Mouse (Mus musculus): ENCODE data around the gene Eif3i. TPM values are rescaled to one million over a fixed set of nuclear protein-coding genes. Genes with fewer than 3 reads are reported as not detected.
A peak's percentile ranks its signal among the peaks of the same experiment; 100 is the strongest.

Eif3i gene
- 100 to 1,000 TPM; 174 to 175 TPM for total RNA-seq (2021)
- long read RNA-seq, experiment 1, transcript Eif3i-201 (11 exons, 1,123 nt): major isoform, 35 of 40 reads
- long read RNA-seq, experiment 1, partial matches to known transcripts: 5 of 40 reads
- long read RNA-seq, experiment 1, other reads (novel, unspliced or antisense): 0 of 40 reads
- long read RNA-seq, experiment 2, transcript Eif3i-201 (11 exons, 1,123 nt): major isoform, 103 of 134 reads
- long read RNA-seq, experiment 2, partial matches to known transcripts: 28 of 134 reads
- long read RNA-seq, experiment 2, other reads (novel, unspliced or antisense): 3 of 134 reads

DNA sequence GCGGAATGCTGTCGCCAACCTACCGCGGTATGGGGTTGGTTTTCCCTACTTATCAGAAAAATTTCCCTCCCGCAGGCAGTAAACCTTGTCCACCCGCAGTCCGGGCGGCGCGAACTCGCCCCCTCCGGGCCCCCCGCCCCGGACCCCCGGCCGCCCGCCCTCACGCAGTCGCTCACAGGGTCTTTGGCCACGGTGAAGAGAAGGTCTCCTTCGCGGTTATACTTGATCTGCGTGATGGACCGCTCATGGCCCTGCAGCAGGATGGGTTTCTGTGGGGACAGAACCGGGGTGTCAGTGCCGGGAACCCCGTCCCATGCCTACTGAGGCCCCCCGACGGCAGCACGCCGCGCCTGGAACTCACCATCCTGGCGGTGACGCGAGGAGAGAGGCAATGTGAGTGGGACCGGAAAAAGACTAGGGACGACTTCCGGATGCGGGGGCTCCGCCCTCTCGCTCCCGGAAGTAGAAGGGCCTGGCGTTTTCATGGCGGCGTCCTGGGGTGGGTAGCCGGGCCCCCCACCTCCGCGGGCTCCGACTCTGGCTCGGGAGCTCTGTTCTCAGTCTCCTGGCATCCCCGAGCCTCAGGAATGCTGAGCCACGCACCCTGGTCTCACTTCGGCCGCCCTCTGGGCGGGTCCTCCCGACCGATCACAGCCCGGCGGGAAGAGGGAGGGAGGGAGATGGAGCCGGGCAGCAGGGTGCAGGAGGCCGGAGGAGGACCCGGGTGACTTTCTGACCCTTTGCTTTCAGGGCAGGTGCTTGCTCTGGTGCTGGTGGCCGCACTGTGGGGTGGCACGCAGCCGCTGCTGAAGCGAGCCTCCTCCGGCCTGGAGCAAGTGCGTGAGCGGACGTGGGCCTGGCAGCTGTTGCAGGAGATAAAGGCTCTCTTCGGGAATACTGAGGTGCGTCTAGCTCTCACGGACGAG is at the start of gene Eif3i, which contains the start of gene Tmem234:
Gene Eif3i, minus strand, starts transcription at position 416 of the 926 bp plus-strand sequence.
Gene Tmem234, plus strand, starts transcription at position 436 of the 926 bp plus-strand sequence.
- peak; percentile 73 to 75 for DNase-seq (ENCODE audit: low spot score in 2 of 2)

GRCm38 (mm10) chr4:129648656-129649055 is 48.2 kb upstream of the Eif3i start:
- no peak for DNase-seq (ENCODE audit: low spot score in 2 of 2)

- DNase-seq (ENCODE audit: low spot score in 2 of 2): no peak
These were observed 44.8 kb upstream of the Eif3i start for GRCm38 (mm10) chr4:129645204-129645603.

- no peak for DNase-seq (ENCODE audit: low spot score in 2 of 2)
These were observed 41.3 kb upstream of the Eif3i start for GRCm38 (mm10) chr4:129641756-129642155.

DNA sequence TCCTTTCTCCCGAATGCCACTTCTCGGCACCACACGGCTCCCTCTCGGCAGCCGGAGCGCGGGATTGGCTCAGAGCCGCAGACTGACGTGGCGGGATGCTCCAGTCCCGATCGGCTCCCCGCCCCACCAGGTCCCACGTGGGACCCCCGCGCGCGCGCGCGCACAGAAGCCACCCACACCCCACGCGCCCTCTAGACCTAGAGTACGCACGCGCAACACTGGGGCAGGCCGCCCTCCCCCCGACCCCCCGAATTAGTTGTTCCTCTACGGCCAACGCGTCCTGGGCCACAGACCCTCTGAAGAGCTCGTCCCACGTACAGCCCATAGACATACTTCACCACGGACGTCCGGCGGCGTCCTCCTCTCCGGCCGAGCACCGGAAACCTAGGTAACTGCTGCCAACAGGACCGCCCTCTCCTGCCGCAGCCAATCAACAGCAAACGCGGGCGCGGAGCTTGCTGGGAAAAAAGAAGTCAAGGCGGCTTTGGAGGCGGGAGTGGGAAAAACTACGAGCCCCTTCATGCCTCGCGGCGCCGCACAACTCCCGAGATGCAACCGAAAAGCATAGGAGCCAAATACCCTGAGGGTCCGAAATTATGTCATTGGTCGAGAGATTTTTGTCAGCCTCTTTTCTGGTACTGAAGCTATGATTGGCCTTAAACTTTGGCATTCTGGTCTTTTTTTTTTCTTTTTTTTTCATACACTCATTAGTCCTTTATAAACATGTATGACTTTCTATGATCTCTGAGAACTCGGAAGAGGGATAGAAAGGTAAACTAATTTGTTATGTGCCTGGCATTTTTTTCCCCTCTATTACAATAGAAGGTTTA is 40.4 kb upstream of the Eif3i start, which contains the start of gene Txlna:
Gene Txlna, minus strand, starts transcription at position 428 of the 830 bp plus-strand sequence.
- peak; percentile 89 to 92 for DNase-seq (ENCODE audit: low spot score in 2 of 2)

DNA sequence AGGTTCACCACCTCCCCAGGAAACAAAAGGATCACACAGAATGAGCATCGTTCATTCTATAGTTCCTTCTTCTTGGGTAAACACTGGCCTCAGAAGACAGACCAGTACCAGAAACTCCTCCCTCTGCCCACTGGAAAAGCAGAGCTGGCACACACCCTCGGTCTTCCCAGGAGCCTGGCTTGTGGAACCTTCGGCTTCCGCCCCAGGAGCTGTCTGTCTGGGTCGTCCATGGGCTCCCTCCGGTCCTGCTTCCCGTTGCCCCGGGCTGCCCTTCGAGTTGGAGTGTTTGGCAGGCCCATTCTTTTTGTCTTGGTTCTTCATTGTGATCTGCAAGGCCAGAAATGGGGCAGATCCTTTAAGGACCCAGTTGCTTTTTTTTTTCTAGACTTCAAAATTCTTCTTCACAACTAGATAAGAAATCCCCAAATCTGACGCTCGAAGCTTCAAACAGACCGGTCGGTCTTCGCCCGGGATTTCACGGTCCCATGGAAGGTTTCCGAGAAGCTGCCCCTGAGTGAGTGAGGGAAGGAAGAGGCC is 39.7 kb upstream of the Eif3i start:
- peak; percentile 40 to 45 for DNase-seq (ENCODE audit: low spot score in 2 of 2)

GRCm38 (mm10) chr4:129639221-129639620 is 38.8 kb upstream of the Eif3i start:
- DNase-seq (ENCODE audit: low spot score in 2 of 2): no peak

DNA sequence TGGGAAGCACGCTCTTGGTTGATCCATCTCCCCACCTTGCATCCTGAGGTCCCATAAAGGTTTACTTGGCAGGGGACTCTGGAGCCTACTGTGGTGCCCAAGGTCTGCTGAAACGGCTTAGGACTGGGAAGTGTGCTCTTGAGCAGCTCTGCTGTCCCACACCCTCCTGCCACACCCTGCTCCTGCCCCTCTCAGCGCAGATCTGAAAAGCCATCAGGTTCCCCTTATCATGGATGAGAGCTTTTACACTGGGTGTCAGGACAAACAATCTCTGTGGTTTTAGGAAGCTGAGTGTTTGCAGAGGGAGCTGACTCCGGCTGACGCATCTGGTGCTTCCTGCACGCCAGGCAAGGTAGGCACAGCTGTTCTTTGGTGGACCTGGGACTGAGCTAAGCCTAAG is 33.4 kb upstream of the Eif3i start:
- DNase-seq (ENCODE audit: low spot score in 2 of 2): no peak

- no peak for DNase-seq (ENCODE audit: low spot score in 2 of 2)
These were observed 31.4 kb upstream of the Eif3i start for GRCm38 (mm10) chr4:129631867-129632266.

DNA sequence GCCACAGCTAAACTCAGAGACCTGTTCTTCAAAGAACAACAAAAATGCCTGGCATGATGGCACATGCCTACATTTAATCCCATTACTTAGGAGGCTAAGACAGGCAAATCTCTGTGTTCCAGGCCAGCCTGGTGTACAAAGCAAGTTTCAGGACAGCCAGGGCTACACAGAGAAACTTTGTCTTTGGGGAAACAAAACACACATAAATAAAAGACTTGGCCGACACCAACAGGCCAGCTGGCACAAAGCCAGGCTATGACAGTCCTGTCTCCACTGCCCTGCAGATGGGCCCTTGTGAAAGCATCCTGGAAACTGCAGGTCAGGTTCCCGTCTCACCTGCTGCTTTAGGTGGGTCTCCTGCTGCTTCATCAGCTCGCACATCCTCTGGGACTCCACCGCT is 30.5 kb upstream of the Eif3i start:
- peak in 1 of 2 experiments; percentile 51 for DNase-seq (ENCODE audit: low spot score in 2 of 2)

- DNase-seq (ENCODE audit: low spot score in 2 of 2): no peak
These were observed 25.6 kb upstream of the Eif3i start for GRCm38 (mm10) chr4:129626035-129626434.

DNA sequence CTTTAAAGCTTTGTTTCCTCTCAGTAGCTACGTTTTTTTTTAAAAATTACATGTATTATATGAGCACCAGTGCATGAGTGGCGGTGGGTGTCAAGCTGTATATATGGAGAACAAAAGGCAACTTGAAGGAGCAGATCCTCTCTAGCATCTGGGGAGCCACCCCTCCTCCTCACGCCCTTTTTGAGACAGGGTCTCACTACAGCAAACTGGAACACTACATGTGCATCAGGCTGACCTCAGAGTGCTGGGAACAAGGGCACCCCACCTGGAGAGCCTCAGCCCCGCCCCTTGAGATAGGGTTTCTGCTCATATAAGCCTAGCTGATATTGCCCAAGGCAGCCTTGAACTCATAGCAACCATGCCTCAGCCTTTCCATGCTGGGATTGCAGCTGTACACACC is 25.0 kb upstream of the Eif3i start:
- DNase-seq (ENCODE audit: low spot score in 2 of 2): no peak

GRCm38 (mm10) chr4:129625029-129625370 is 24.6 kb upstream of the Eif3i start:
- DNase-seq (ENCODE audit: low spot score in 2 of 2): no peak

- DNase-seq (ENCODE audit: low spot score in 2 of 2): peak; percentile 68 to 71
These were observed 24.0 kb upstream of the Eif3i start for GRCm38 (mm10) chr4:129624281-129625028.

DNA sequence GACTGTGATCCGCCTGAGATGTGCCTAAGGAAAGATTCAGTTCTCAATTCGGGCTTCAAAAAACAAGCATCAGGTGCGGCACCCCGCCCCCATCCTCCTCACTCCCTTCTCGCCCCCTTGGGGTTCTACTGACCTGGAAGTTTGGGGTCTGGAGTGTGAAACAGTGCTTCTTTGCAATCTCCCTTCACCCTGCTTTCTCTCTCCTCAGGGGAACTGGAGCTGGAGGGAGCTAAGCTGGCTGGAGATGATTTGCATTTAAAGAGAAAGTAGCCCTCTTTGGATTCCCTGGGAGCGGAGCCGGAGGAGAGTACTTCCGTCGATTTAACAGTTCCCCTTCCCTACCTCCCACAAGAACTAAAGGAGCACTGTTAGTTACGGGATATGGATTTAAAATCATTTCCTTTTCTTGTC is 23.2 kb upstream of the Eif3i start, which contains the start of gene Ccdc28b:
Gene Ccdc28b, minus strand, starts transcription at position 267 of the 411 bp plus-strand sequence.
- DNase-seq (ENCODE audit: low spot score in 2 of 2): peak in 1 of 2 experiments; percentile 42

- no peak for DNase-seq (ENCODE audit: low spot score in 2 of 2)
These were observed 22.5 kb upstream of the Eif3i start for GRCm38 (mm10) chr4:129622803-129623535.

- no peak for DNase-seq (ENCODE audit: low spot score in 2 of 2)
These were observed 21.8 kb upstream of the Eif3i start for GRCm38 (mm10) chr4:129622120-129622802.

DNA sequence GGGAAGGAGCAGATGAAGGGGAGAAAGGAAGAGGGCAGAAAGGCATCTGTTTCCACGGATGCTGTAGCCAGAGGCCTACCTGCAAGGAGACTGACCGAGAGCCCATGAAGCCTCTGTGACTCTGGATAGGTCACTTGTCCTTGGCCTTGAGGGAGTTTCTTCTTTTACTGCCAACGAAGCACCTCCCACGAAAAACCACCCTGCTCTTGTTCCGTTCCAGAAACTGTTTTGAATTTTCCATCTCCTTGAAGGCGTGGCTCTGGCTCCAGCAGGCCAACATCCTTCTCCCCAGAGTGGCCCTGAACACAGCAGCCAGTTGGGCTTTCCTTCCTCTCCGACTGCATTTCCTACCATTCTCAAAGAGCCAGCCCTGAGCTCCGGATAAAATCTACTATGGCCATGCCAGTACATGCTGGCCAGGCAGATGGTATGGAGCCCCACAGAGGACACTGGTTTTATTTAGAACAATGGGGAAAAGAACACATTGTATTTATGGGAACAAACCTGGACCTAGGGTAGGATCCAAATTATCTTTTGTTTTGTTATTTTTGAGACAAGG is 20.9 kb upstream of the Eif3i start:
- no peak for DNase-seq (ENCODE audit: low spot score in 2 of 2)
